Mouse (Mus musculus) brain, embryonic 14.5 days (tissue): ENCODE data around the gene Vps37c.

Source experiments
- CTCF ChIP-seq: fragments of 200-500 bp; IDR thresholded peaks from 2 replicates; pipeline ENCODE4 v1.5.1; 2012; ENCODE audit warnings: inconsistent platforms, mild to moderate bottlenecking, moderate library complexity, borderline replicate concordance; ENCODE audit not compliant: insufficient read depth, insufficient read length; ENCODE audit errors: extremely low read depth
- POLR2A ChIP-seq: fragments of 200-500 bp; IDR thresholded peaks from 2 replicates; pipeline ENCODE4 v1.6.1; 2012; ENCODE audit warnings: mild to moderate bottlenecking, inconsistent platforms, borderline replicate concordance; ENCODE audit not compliant: poor library complexity, insufficient read depth, insufficient read length, severe bottlenecking; ENCODE audit errors: extremely low read depth

DNA sequence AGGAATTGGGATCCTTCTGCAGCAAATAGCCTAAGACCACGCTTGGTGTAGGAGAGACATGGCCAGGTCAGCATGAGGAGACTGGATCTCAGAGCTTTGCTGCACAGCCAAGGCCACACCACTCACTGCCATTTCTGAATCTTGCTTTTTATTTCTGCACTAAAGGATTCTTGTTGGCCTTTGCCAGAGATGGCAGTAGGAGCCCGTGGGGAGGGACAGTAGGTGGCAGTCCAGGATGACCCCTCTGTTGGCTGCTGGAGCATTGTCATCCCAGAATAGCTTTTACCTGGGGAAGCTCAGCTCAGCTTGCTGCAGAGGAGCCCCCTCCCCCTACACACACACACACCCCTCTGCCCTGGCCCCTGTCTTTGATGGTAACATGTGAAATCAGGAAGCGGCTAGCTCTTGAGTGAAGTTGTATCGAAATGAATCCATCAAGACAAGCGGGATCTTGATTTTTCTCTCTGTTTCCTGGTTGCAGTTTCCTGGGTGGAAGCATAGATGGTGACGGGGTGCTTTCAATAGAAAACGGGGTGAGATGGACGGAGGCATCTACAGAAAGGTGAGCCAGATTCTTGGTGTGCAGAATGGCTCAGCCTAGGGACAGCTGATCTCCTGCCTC lies 73.4 kb downstream of the Vps37c start:
- TF ChIP-seq CTCF (no peak), POLR2A (no peak)
